Mouse (Mus musculus) limb, embryonic 15.5 days (tissue): ENCODE results near the gene Ptcd1. TPM values are rescaled to one million over a fixed set of nuclear protein-coding genes. Genes with fewer than 3 reads are reported as not detected.
"Not testable (repeated sequence)": the region's sequence is repeated elsewhere in the genome, so short reads cannot be mapped to it uniquely, and the experiment has no call there.

Experiments used
- ATAC-seq: fragments of 200-750 bp; cut with Nextera tagmentation; 2 replicates; pipeline ENCODE4 v1.8.0; 2017; ENCODE audit warnings: low read depth, moderate TSS enrichment; ENCODE audit not compliant: insufficient number of reproducible peaks, low FRiP score, low TSS enrichment
- H3K27ac ChIP-seq: fragments of 300-500 bp; sonication (generic); 2 replicates; pipeline ENCODE4 v1.5.1; 2015; ENCODE audit warnings: moderate library complexity, mild to moderate bottlenecking, inconsistent platforms
- H3K27me3 ChIP-seq: fragments of 300-500 bp; sonication (generic); 2 replicates; pipeline ENCODE4 v1.6.1; 2015; ENCODE audit warnings: inconsistent platforms
- H3K36me3 ChIP-seq: fragments of 300-500 bp; sonication (generic); 2 replicates; pipeline ENCODE4 v1.6.1; 2015; ENCODE audit warnings: inconsistent platforms
- H3K4me1 ChIP-seq: fragments of 300-500 bp; sonication (generic); 2 replicates; pipeline ENCODE4 v1.6.1; 2015; ENCODE audit warnings: inconsistent platforms
- H3K4me2 ChIP-seq: fragments of 300-500 bp; sonication (generic); 2 replicates; pipeline ENCODE4 v1.6.1; 2015; ENCODE audit warnings: mild to moderate bottlenecking, inconsistent platforms
- H3K4me3 ChIP-seq: fragments of 300-500 bp; sonication (generic); 2 replicates; pipeline ENCODE4 v1.5.1; 2015; ENCODE audit warnings: mild to moderate bottlenecking, inconsistent platforms
- H3K9ac ChIP-seq: fragments of 300-500 bp; sonication (generic); 2 replicates; pipeline ENCODE4 v1.6.1; 2015; ENCODE audit warnings: inconsistent platforms
- H3K9me3 ChIP-seq: fragments of 300-500 bp; sonication (generic); 2 replicates; pipeline ENCODE4 v1.6.1; 2016; ENCODE audit warnings: inconsistent platforms
- WGBS: fragments of 180-500 bp; shearing (Covaris S2); methylation state at CpG from one replicate; pipeline ENCODE4 v1.1.7; 2015; 5-methylcytosine and 5-hydroxymethylcytosine counted together
- polyA plus RNA-seq: library from polyadenylated mRNA; unstranded; fragments of >200 nt; fragmentation: Nextera tagmentation; extraction: Ambion mirVana; gene quantifications from 2 replicates; pipeline ENCODE4 v1.2.1, GENCODE M21; 2015

The Ptcd1 gene
- polyA plus RNA-seq, 1 experiment from 2014 or later: 17.2 TPM

GRCm38 (mm10) chr5:145112566-145112965 is 54.3 kb downstream of the Ptcd1 start:
- Histone ChIP-seq H3K9ac (no peak overlapping the region), H3K27me3 (no peaks in the 10 kb centered on the region), H3K4me2 (no peak overlapping the region), H3K4me3 (no peak overlapping the region), H3K4me1 (peaks cover 38% of the 10 kb centered on the region), H3K9me3 (no peaks in the 10 kb centered on the region), H3K27ac (no peak overlapping the region), H3K36me3 (peaks cover 31% of the 10 kb centered on the region)
- no peak for ATAC-seq
- 74% methylated on average over 8 of the region's 8 CpGs for WGBS

- Histone ChIP-seq H3K9ac (no peak overlapping the region), H3K4me1 (peaks cover 17% of the 10 kb centered on the region), H3K36me3 (peaks cover 52% of the 10 kb centered on the region), H3K27ac (no peak overlapping the region), H3K9me3 (no peaks in the 10 kb centered on the region), H3K4me3 (no peak overlapping the region), H3K4me2 (no peak overlapping the region), H3K27me3 (no peaks in the 10 kb centered on the region)
- 92% methylated on average over 6 of the region's 6 CpGs for WGBS
- ATAC-seq: no peak
Measured at GRCm38 (mm10) chr5:145110401-145110800, 56.5 kb downstream of the Ptcd1 start.

- H3K4me2 ChIP-seq: no peak overlapping the region
- H3K9me3 ChIP-seq: no peaks in the 10 kb centered on the region
- no peak overlapping the region for H3K4me3 ChIP-seq
- peaks cover 93% of the 10 kb centered on the region for H3K36me3 ChIP-seq
- 87% methylated on average over 9 of the region's 9 CpGs for WGBS
- no peaks in the 10 kb centered on the region for H3K27me3 ChIP-seq
- ATAC-seq: no peak
- H3K4me1 ChIP-seq: no peaks in the 10 kb centered on the region
- no peak overlapping the region for H3K9ac ChIP-seq
- H3K27ac ChIP-seq: no peak overlapping the region
Measured at GRCm38 (mm10) chr5:145105694-145106275, 61.1 kb downstream of the Ptcd1 start.

GRCm38 (mm10) chr5:145104328-145104727 is 62.6 kb downstream of the Ptcd1 start:
- Histone ChIP-seq H3K27me3 (no peaks in the 10 kb centered on the region), H3K9ac (no peak overlapping the region), H3K36me3 (peaks cover 92% of the 10 kb centered on the region), H3K4me1 (no peaks in the 10 kb centered on the region), H3K4me2 (no peak overlapping the region), H3K27ac (no peak overlapping the region), H3K9me3 (no peaks in the 10 kb centered on the region), H3K4me3 (no peak overlapping the region)
- WGBS: 89% methylated on average over 9 of the region's 9 CpGs
- ATAC-seq: no peak

- H3K9ac ChIP-seq: no peak overlapping the region
- no peak for ATAC-seq
- no peak overlapping the region for H3K27ac ChIP-seq
- no peaks in the 10 kb centered on the region for H3K9me3 ChIP-seq
- H3K4me2 ChIP-seq: no peak overlapping the region
- H3K4me1 ChIP-seq: no peaks in the 10 kb centered on the region
- H3K4me3 ChIP-seq: no peak overlapping the region
- H3K27me3 ChIP-seq: no peaks in the 10 kb centered on the region
- WGBS: 81% methylated on average over 4 of the region's 4 CpGs
- peaks cover 93% of the 10 kb centered on the region for H3K36me3 ChIP-seq
Measured at GRCm38 (mm10) chr5:145102706-145103105, 64.2 kb downstream of the Ptcd1 start.

DNA sequence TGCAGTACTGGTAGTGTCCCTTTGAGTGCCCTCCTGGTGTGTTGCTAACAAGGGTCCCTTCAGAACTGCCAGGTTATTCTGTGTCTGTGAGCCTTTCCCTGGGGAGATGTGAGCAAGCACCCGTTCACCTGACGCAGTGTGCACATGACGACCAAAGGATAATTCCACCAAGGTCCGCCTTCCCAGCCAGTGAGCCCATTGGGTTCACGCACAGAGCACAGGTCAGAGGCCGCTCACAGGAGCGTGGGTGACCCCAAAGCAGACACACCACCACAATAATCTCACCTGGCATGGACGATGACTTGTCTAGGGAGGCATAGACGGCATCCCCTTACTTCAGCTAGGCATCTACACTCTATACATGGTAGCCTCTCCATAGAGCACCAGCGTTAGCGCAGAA is 65.5 kb downstream of the Ptcd1 start:
- H3K4me2 ChIP-seq, H3K27me3 ChIP-seq, H3K4me3 ChIP-seq, H3K9me3 ChIP-seq, H3K9ac ChIP-seq, ATAC-seq, H3K27ac ChIP-seq, H3K4me1 ChIP-seq: not testable (repeated sequence)
- H3K36me3 ChIP-seq: peaks cover 94% of the 10 kb centered on the region
- 98% methylated on average over 11 of the region's 11 CpGs for WGBS

DNA sequence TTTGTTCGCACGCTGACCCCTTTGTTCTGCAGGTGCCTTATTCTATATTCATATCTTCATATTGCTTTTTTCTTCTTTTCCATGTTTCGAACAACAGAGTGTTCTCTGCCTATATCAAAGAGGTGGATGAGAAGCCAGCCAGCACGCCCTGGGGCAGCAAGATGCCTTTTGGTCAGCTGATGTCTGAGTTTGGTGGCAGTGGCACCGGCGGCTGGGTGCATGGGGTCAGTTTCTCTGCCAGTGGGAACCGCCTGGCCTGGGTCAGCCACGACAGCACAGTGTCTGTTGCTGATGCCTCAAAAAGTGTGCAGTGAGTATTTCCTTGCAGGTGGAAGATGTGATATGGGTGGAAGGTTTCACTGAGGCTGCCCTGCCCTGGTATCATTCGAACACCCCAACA is 65.9 kb downstream of the Ptcd1 start:
- Histone ChIP-seq H3K36me3 (peaks cover 94% of the 10 kb centered on the region), H3K27ac (no peak overlapping the region), H3K27me3 (no peaks in the 10 kb centered on the region), H3K4me3 (no peak overlapping the region), H3K4me1 (no peaks in the 10 kb centered on the region), H3K9me3 (no peaks in the 10 kb centered on the region), H3K9ac (no peak overlapping the region), H3K4me2 (no peak overlapping the region)
- no peak for ATAC-seq
- WGBS: 94% methylated on average over 9 of the region's 9 CpGs

- H3K27me3 ChIP-seq: no peaks in the 10 kb centered on the region
- H3K9ac ChIP-seq: no peak overlapping the region
- no peak overlapping the region for H3K4me3 ChIP-seq
- H3K36me3 ChIP-seq: peaks cover 93% of the 10 kb centered on the region
- ATAC-seq: no peak
- no peaks in the 10 kb centered on the region for H3K9me3 ChIP-seq
- 92% methylated on average over 10 of the region's 10 CpGs for WGBS
- no peak overlapping the region for H3K4me2 ChIP-seq
- H3K27ac ChIP-seq: no peak overlapping the region
- H3K4me1 ChIP-seq: no peaks in the 10 kb centered on the region
Measured at GRCm38 (mm10) chr5:145098340-145098821, 68.5 kb downstream of the Ptcd1 start.

Other genes starting within 250 kb of the Ptcd1 start
- gene Smurf1, start 201.3 kb downstream of the Ptcd1 start, polyA plus RNA-seq: 16.3 and 18.3 TPM in 2 replicates
- not detected in 2 replicates for gene Gm4871, start 134.4 kb downstream of the Ptcd1 start, polyA plus RNA-seq
- not detected in 2 replicates for gene 1700018F24Rik, start 124.1 kb downstream of the Ptcd1 start, polyA plus RNA-seq
- gene Arpc1a, start 83.3 kb downstream of the Ptcd1 start, polyA plus RNA-seq: 143 and 147 TPM in 2 replicates
- gene Kpna7, start 83.1 kb downstream of the Ptcd1 start, polyA plus RNA-seq: not detected in 2 replicates
- 389 and 480 TPM in 2 replicates for gene Arpc1b, start 52.9 kb downstream of the Ptcd1 start, polyA plus RNA-seq
- 89.2 and 95.1 TPM in 2 replicates for gene Pdap1, start 26.9 kb downstream of the Ptcd1 start, polyA plus RNA-seq
- gene Bud31, start 26.7 kb downstream of the Ptcd1 start, polyA plus RNA-seq: 168 and 184 TPM in 2 replicates
- 40.7 and 40.8 TPM in 2 replicates for gene Cpsf4, start 105 bp upstream of the Ptcd1 start, polyA plus RNA-seq
- gene Atp5j2, start 25.0 kb upstream of the Ptcd1 start, polyA plus RNA-seq: 590 and 623 TPM in 2 replicates
- gene Zkscan14, start 34.8 kb upstream of the Ptcd1 start, polyA plus RNA-seq: 11.1 and 11.7 TPM in 2 replicates
- 13.3 and 13.6 TPM in 2 replicates for gene Zkscan5, start 37.5 kb upstream of the Ptcd1 start, polyA plus RNA-seq
- gene Zfp655, start 64.6 kb upstream of the Ptcd1 start, polyA plus RNA-seq: 32.3 and 33.2 TPM in 2 replicates
- gene Zscan25, start 113.4 kb upstream of the Ptcd1 start, polyA plus RNA-seq: 0.25 and 0.92 TPM in 2 replicates
- gene Cyp3a57, start 178.2 kb upstream of the Ptcd1 start, polyA plus RNA-seq: not detected in 2 replicates